Comparison of ENCODE assay signal across 8 mouse cellular contexts in genomic region chr5:88930129-88930528, GRCm38 (mm10). TPM values are rescaled to one million over a fixed set of nuclear protein-coding genes. Genes with fewer than 3 reads are reported as not detected.
A peak's percentile ranks its signal among the peaks of the same experiment; 100 is the strongest.
DNase-seq lines count a peak whose midpoint lies in the region; ATAC-seq and TF ChIP-seq lines count a peak whose summit lies in the region.

No protein-coding gene starts in this region.

- no peak for TF ChIP-seq POLR2A in liver, adult 2 months (IDR thresholded peaks at IDR 0.05; ENCODE audit: extremely low read depth, insufficient read depth, low read length)
- TF ChIP-seq POLR2A in myocyte (IDR thresholded peaks at IDR 0.05; ENCODE audit: insufficient read length, low read depth), result no peak

- WGBS in liver, adult 2 months, result 58% methylated on average over 5 of the region's 5 CpGs
- 75% methylated on average over 5 of the region's 5 CpGs for WGBS in liver, embryonic 11.5 days
- WGBS in hindbrain, embryonic 10.5 days, result 77% methylated on average over 5 of the region's 5 CpGs

- no peak overlapping the region for H3K4me2 ChIP-seq in liver, embryonic 11.5 days
- H3K4me2 ChIP-seq in myocyte (ENCODE audit: low read depth), result peak overlapping the region; percentile 60

- no peaks in the 10 kb centered on the region for H3K27me3 ChIP-seq in liver, adult 2 months (ENCODE audit: control insufficient read depth, insufficient read depth, low read length)
- no peaks in the 10 kb centered on the region for H3K27me3 ChIP-seq in liver, embryonic 11.5 days (replicated peaks; ENCODE audit: control insufficient read depth, insufficient read depth, low read length)
- no peaks in the 10 kb centered on the region for H3K27me3 ChIP-seq in hindbrain, embryonic 10.5 days (ENCODE audit: insufficient read depth, poor library complexity, severe bottlenecking)
- no peaks in the 10 kb centered on the region for H3K27me3 ChIP-seq in myocyte (ENCODE audit: control insufficient read depth, insufficient read depth, insufficient read length)

- no peak for TF ChIP-seq CTCF in gastrocnemius, adult 2 months (IDR thresholded peaks at IDR 0.05)
- TF ChIP-seq CTCF in liver, adult 2 months (IDR thresholded peaks at IDR 0.05; ENCODE audit: low read depth, low read length), result no peak

- H3ac ChIP-seq in myocyte (ENCODE audit: control insufficient read depth, insufficient read length), result no peak overlapping the region

- H3K9ac ChIP-seq in liver, adult 2 months (ENCODE audit: low read depth, low read length), result 0 out of 2 replicates have a peak overlapping the region, but pooled peaks have one; percentile 1
- H3K9ac ChIP-seq in liver, embryonic 11.5 days (ENCODE audit: low read depth, low read length), result no peak overlapping the region

- H3K4me1 ChIP-seq in liver, adult 2 months (ENCODE audit: control insufficient read depth, insufficient read depth, low read length), result peaks cover 43% of the 10 kb centered on the region
- peaks cover 5% of the 10 kb centered on the region; the same call in 1 of the 2 replicates for H3K4me1 ChIP-seq in liver, embryonic 11.5 days (replicated peaks; ENCODE audit: control insufficient read depth, insufficient read depth, low read length)
- H3K4me1 ChIP-seq in hindbrain, embryonic 10.5 days (replicated peaks), result peaks cover 30% of the 10 kb centered on the region

- peak overlapping the region; percentile 91 for H3K27ac ChIP-seq in gastrocnemius, adult 2 months
- H3K27ac ChIP-seq in liver, adult 2 months (replicated peaks; ENCODE audit: insufficient read depth, low read depth, low read length), result peak overlapping the region; percentile 19
- H3K27ac ChIP-seq in liver, embryonic 11.5 days (ENCODE audit: low read depth, low read length), result no peak overlapping the region
- peak overlapping the region; percentile 59; the same call in 1 of the 2 replicates for H3K27ac ChIP-seq in hindbrain, embryonic 10.5 days

- DNase-seq in gastrocnemius, adult 2 months, result no peak
- DNase-seq in gastrocnemius, adult 18-20 months (ENCODE audit: low spot score), result no peak
- no peak for DNase-seq in liver, adult 2 months (ENCODE audit: extremely low read depth, low read depth, low spot score)
- DNase-seq in liver, embryonic 11.5 days (ENCODE audit: low spot score), result no peak
- DNase-seq in hindbrain, embryonic 10.5 days (ENCODE audit: low spot score), result no peak
- DNase-seq in adrenal gland, adult 8-10 months, result no peak
- no peak for DNase-seq in adrenal gland, adult 18-20 months (ENCODE audit: low spot score in 2 of 2)

- no peaks in the 10 kb centered on the region for H3K36me3 ChIP-seq in liver, adult 2 months (ENCODE audit: control insufficient read depth, insufficient read depth, low read length)
- no peaks in the 10 kb centered on the region for H3K36me3 ChIP-seq in liver, embryonic 11.5 days (ENCODE audit: control insufficient read depth, insufficient read depth, low read length)
- no peaks in the 10 kb centered on the region for H3K36me3 ChIP-seq in hindbrain, embryonic 10.5 days
- H3K36me3 ChIP-seq in myocyte (ENCODE audit: control insufficient read depth, insufficient read depth), result no peaks in the 10 kb centered on the region

- no peaks in the 10 kb centered on the region for H3K9me3 ChIP-seq in liver, embryonic 11.5 days (ENCODE audit: control insufficient read depth, low read length)
- H3K9me3 ChIP-seq in hindbrain, embryonic 10.5 days, result no peaks in the 10 kb centered on the region

- intact Hi-C loops in gastrocnemius, adult 2 months (cut with DNase I), result loop anchor here (5.0 to 10.0 kb wide), 3 partner anchors 52 to 217 kb away; no protein-coding TSS in a partner anchor

- peaks cover 3% of the 10 kb centered on the region; the same call in 1 of the 2 replicates for H3K79me2 ChIP-seq in liver, adult 2 months (ENCODE audit: control insufficient read depth, insufficient read depth, low read length)
- no peaks in the 10 kb centered on the region for H3K79me2 ChIP-seq in myocyte (ENCODE audit: control insufficient read depth, insufficient read depth)

- H3K4me3 ChIP-seq in gastrocnemius, adult 2 months, result peak overlapping the region; percentile 46
- no peak overlapping the region for H3K4me3 ChIP-seq in liver, adult 2 months (ENCODE audit: insufficient read depth, low read depth, low read length)
- no peak overlapping the region for H3K4me3 ChIP-seq in liver, embryonic 11.5 days (ENCODE audit: low read depth, low read length)
- no peak overlapping the region for H3K4me3 ChIP-seq in hindbrain, embryonic 10.5 days
- no peak overlapping the region for H3K4me3 ChIP-seq in myocyte

- ATAC-seq in liver, embryonic 11.5 days (replicated peaks; ENCODE audit: low FRiP score), result no peak

TF ChIP-seq in myocyte, 11 proteins besides CTCF, POLR2A, EP300 and RAD21:
- TF ChIP-seq SRF (IDR thresholded peaks at IDR 0.05; ENCODE audit: control insufficient read depth, insufficient read length, low read depth) (no peak), TCF3 (IDR thresholded peaks at IDR 0.05; ENCODE audit: insufficient read length, low read depth) (no peak), MAX (IDR thresholded peaks at IDR 0.05; ENCODE audit: low read depth) (no peak), TCF12 (IDR thresholded peaks at IDR 0.05; ENCODE audit: insufficient read depth, poor library complexity, severe bottlenecking) (no peak), POLR2AphosphoS2 (IDR thresholded peaks at IDR 0.05; ENCODE audit: insufficient read length, low read depth) (no peak), MYOG (IDR thresholded peaks at IDR 0.05; ENCODE audit: control insufficient read depth in 1 of 3, insufficient read depth in 1 of 3, insufficient read length in 2 of 3, low read depth in 2 of 3) (no peak)

RNA-seq across cellular contexts. Expression of gene Slc4a4, which starts 43.5 kb away (rescaled TPM):
- 10 to 100 TPM; 14.0 to 19.8 TPM for total RNA-seq in gastrocnemius, adult 2 months (2021)
- total RNA-seq in gastrocnemius, adult 18-20 months (2021), result 10 to 100 TPM; 18.2 to 21.3 TPM
- total RNA-seq in liver, adult 2 months (2014; rRNA removed), result 30.2 and 33.4 TPM in 2 replicates
- 12.0 and 15.9 TPM in 2 replicates for polyA plus RNA-seq in liver, adult 2 months (2012; rRNA removed)
- polyA plus RNA-seq in liver, embryonic 11.5 days (2014; fragmentation: Nextera tagmentation; extraction: Ambion mirVana), result 1.2 and 1.5 TPM in 2 replicates
- polyA plus RNA-seq in hindbrain, embryonic 10.5 days (2016; fragmentation: Nextera tagmentation; extraction: Ambion mirVana), result 2.0 and 2.5 TPM in 2 replicates
- 0.04 TPM for polyA plus RNA-seq in myocyte (2012; fragmentation: generic; extraction: Trizol)
- 10 to 100 TPM in 2 of 4 experiments, 1 to 10 TPM in 2; 4.2 to 26.9 (median 17.4) TPM for total RNA-seq in adrenal gland, adult 8-10 months (2022)
- total RNA-seq in adrenal gland, adult 18-20 months (2021), result 10 to 100 TPM; 37.4 to 38.7 TPM
